Mouse (Mus musculus): ENCODE measurements at regions not wholly inside any gene's neighbourhood (a gene's known extent, or its start where the extent isn't known, plus 50 kb on each side); places are given as distances from the start of the nearest gene placed in this dataset.

DNA sequence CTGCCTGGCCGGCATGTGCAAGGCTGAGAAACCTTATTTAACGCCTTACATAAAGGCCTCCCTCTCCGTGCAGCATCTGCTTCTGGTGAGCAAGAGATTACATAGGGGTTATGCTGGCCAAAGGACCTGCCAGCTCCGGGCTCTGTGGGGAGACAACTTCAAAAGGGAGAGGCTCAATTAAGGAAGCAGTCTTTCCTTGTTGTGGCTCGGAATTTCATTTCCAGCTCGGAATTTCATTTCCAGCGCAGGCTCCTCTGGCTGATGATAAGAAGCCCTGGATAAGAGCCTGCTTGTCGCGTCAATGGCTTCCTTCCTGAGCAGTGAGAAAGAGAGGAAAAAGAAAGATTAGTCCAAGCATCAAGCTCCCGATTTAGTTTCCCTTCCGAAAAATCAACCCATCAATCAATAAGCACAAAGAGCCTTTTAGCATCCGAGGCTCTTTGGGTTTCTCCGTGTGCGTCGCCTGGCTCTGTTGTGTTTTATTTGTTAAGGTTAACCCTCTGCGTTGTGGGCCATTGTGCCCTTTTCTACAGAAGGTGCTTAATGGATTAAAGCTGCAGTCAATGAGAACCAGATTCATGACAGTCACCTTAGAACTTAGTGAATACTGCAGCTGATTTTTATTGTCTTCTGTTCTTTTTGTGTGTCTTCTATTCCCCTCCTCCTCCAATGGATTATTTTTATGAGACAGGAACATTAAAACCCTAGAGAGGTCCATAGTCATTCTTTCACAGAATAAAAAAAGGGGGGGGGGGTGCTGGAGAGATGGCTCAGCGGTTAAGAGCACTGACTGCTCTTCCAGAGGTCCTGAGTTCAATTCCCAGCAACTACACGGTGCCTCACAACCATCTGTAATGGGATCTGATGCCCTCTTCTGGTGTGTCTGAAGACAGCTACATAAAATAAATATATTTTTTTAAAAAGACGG lies 218.3 kb downstream of the Myo1b start:
- TF ChIP-seq CTCF (IDR thresholded peaks at IDR 0.05; ENCODE audit: low read depth) (no peak), EP300 (IDR thresholded peaks at IDR 0.05; ENCODE audit: low read depth) (no peak)
